Mouse (Mus musculus): ENCODE measurements around the gene Per2.

Gene Per2

DNA sequence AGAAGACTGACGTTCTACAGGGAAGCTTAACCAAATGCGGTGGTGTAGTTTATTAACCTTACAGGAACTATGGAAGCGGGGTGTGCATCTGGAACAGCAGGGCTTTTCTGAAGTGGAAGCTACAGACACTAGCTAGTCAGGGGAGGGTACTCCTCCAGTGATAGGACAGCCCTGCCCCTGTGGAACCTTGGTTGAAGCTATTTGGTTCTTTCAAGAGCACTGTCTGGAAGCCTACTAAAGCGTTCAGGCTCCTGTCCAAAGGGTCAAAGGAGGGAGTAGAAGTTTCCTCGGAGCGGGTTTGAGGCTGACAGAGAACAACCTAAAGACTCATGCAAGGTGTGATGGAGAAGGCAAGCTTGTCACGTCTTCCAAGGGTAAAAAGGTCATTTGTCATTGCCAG is 945 bp upstream of the Per2 start:
- no peak for DNase-seq (ENCODE audit: low spot score in 2 of 2)

DNA sequence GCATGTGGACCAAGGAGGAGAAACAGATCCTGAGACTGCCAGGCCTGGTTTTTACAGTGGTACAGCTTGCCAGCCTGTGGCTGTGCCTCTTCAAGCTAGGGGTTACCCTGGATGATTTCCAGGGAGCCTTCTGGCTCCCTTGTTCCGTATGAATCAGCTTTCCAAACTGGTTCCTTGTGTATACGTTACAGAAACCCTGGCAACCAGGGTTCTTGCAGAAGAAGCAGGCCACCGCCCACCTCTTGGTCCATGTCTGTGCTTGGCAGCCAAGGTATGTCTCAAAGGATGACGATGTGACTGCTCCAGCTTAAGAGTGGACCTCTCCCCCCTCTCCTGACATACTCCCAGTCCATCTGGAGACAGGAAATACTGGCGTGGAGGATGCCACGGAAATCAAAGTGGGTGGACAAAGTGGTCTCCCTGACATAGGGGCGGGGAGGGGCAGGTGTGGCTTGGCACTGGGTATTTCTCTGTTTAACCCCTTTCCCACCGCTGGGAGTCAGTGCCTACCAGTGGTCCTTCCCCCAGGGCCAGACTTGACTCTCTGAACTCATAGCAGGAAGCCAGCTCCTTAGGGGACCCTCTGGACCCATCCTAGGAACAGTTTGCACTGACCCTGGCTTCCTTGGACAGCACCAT is 782 bp downstream of the Per2 start:
- peak; percentile 55 to 71 for DNase-seq (ENCODE audit: low spot score in 2 of 2)

- DNase-seq (ENCODE audit: low spot score in 2 of 2): peak in 1 of 2 experiments; percentile 59
These were observed 1.4 kb downstream of the Per2 start for GRCm38 (mm10) chr1:91457698-91458097.

DNA sequence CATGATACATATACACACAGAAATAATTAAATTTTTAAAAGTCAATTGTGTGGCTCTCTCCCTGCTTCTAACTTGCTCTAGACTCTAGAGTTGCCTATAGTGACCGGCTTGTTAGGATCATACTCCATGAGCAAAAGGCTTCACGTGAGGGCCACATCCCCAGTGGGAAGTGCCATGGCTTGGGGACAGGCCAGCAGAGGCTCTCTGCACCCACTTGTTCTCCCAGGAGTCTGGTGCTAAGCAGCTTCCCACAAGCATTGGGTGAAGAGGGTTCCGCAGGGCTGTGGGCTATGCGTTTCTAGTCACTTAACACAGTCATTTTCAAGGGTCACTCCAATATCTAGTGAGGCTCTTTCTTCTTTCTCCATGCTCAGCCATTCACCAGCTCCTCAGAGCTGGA is 2.0 kb downstream of the Per2 start:
- no peak for DNase-seq (ENCODE audit: low spot score in 2 of 2)

GRCm38 (mm10) chr1:91456301-91456801 is 2.8 kb downstream of the Per2 start:
- DNase-seq (ENCODE audit: low spot score in 2 of 2): peak; percentile 70 to 87

- peak in 1 of 2 experiments; percentile 77 for DNase-seq (ENCODE audit: low spot score in 2 of 2)
These were observed 3.4 kb downstream of the Per2 start for GRCm38 (mm10) chr1:91455661-91456161.

DNA sequence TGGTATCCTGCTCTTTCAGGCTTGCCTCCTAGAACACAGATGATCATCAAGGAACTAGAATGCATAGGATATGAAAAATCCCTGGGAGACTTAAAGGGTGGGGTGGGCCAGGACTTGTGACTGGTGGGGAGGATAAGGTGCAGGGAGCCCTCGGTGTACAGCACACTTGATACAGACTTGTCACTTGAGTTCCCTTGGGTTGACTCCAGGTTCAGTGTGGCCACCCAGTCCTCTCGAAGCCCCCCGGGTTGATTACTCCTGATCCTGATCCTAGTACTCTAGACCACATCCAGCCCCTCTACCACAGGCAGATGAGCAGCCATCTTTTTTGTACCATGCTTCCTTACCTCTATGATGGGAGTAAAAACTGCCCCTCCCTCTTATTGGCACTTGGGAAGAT is 4.2 kb downstream of the Per2 start:
- no peak for DNase-seq (ENCODE audit: low spot score in 2 of 2)

- DNase-seq (ENCODE audit: low spot score in 2 of 2): no peak
These were observed 4.8 kb downstream of the Per2 start for GRCm38 (mm10) chr1:91454366-91454765.

DNA sequence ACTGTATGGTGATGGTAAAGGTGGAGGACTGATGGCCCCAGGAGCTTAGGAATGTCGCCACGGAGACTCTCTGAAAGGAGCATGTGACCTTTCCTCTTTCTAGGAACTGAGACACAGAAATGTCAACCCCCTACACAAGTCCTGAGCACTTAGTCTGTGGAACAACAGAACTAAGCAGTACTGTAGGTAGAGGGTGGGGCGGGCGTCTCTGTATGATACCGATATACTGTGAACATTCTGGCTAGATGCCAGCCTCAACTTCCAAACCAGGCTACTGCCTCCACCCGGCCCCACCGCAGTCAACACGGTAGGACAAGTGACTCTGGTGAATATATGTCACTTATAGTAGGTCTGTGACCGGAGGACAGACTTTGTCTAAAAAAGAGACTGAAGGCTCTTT is 5.2 kb downstream of the Per2 start:
- DNase-seq (ENCODE audit: low spot score in 2 of 2): no peak

DNA sequence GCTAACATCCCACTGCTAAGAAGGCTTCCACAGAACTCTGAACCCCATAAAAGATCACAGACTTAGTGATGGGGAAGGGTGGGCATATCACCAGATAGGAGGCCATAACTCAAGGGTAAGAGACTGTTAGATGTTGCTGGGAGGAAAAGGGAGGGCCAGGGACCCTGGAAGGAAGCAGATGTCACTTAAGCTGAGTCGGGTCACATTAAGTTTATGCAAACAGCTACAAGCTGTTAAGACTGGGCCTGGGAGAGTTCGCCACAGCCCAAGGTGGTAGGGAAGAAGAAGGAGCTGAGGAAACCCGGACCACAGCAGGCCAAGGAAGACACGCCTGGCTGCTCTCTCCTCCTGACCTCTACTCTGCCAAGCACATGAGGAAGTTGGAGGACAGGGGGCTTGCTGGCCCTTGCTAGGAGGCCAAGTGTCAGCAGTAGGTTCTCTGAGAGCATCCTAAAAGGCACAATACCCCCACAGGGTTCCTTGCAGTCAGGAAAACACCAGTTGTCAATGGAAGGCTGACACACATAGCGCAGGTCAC is 7.5 kb downstream of the Per2 start:
- DNase-seq (ENCODE audit: low spot score in 2 of 2): no peak

- no peak for DNase-seq (ENCODE audit: low spot score in 2 of 2)
These were observed 8.3 kb downstream of the Per2 start for GRCm38 (mm10) chr1:91450851-91451250.

- DNase-seq (ENCODE audit: low spot score in 2 of 2): no peak
These were observed 10.4 kb downstream of the Per2 start for GRCm38 (mm10) chr1:91448688-91449087.

GRCm38 (mm10) chr1:91446511-91446910 is 12.6 kb downstream of the Per2 start:
- DNase-seq (ENCODE audit: low spot score in 2 of 2): no peak

DNA sequence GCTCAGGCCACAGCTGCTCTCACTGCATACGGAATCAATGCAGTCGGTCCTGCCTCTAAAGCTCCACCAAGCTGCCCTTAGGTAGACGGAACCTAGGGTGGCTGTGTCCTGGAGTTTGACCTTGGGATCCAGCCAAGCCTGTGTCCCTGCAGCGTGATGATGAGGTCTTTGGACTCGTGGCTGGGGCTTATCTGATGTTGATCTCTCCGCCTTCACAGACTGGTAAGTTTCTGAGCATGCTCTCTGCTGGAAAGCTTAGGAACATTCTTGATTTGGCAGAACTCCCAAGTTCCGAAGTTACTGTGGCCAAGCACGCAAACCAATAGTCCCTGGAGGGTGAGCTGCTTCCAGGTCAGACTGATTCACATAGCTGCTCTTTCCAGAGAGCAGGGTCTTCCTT is 13.1 kb downstream of the Per2 start:
- peak; percentile 64 to 79 for DNase-seq (ENCODE audit: low spot score in 2 of 2)

- DNase-seq (ENCODE audit: low spot score in 2 of 2): no peak
These were observed 14.0 kb downstream of the Per2 start for GRCm38 (mm10) chr1:91444841-91445830.

GRCm38 (mm10) chr1:91442350-91442990 is 16.7 kb downstream of the Per2 start:
- no peak for DNase-seq (ENCODE audit: low spot score in 2 of 2)

- no peak for DNase-seq (ENCODE audit: low spot score in 2 of 2)
These were observed 17.3 kb downstream of the Per2 start for GRCm38 (mm10) chr1:91441855-91442254.

DNA sequence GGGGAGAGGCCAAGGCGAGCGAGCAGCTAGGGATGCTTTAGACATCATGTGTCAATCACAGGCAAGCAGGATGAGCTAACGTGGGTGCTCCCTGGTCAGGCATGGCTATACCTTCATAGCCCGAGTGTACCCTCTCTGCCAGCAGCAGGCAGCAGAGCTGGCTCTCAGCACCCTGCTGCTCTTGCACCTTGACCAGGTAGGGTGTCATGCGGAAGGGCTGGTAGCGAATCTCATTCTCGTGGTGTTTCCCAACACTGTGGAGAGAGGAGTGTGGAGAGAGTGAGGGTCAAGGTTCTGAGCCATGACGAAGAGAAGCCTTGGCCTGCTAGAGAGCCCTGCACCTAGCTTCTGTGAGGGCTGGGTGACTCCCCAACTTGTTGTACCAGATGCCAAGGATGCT is 19.3 kb downstream of the Per2 start:
- no peak for DNase-seq (ENCODE audit: low spot score in 2 of 2)

DNA sequence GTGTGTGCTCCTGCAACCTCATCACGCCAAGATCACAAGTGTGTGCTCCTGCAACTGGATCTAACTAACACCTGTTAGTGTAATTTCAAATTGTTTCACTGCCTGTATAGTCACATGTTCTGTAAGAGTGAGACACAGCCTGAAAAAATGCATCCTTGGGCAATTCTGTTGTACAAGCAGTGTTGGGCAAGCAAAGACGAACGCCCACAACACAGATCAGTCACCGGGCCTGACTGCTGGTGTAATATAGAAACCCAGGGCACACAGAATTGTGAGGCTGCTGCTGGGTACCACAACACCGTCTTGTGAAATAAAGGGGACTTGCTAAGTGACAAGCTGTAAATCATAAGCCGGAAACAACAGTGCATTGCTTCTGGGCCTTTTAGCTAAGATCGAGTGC is 21.6 kb downstream of the Per2 start:
- DNase-seq (ENCODE audit: low spot score in 2 of 2): no peak

DNA sequence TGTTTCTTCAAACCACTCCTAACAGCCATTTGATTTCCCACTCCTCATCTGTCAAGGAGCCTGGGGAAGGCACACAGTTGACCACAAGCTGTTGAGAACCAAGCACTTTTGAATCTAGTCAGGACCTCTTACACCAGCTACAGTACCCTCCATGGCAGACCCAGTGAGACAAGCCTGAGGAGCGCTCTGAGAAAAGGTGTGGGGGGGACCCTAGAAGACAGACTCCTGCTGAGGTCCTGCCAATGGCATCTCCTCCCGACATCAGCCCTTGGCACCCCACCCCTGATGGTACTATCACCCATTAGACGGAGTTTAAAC is 22.1 kb downstream of the Per2 start:
- DNase-seq (ENCODE audit: low spot score in 2 of 2): no peak

DNA sequence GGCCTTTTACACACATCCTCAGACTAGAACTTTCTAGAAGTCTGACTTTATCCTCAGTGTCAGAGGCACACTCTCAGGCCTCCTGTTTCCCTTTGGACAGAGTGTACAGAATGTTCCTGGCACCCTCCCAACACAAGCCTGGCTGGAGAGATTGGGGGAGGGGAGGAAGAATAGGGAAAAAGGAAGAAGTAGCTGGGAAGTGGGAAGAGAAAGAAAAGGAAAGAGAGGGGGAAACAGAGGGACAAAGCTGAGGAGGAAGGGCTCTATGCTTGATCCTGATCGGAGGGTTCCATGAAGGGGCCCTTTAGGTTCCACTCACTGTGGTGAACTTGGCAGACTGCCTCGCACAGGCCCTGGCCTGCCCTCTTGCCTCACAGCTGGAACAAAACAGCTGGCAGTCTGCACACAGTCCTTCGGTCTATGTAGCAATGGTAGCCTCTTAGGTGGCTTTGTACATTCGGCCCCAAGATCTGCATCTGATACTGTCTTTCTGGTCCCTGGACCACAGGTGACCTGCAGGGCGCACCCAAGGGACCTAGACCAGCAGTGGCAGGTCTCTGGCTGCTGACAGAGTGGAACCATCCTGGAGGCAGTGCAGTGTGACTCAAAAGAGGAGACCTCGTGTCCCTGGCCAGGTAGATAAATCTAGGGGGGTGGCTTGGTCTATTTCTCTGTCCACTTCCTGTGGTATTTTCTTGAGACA is 22.6 kb downstream of the Per2 start:
- peak; percentile 73 to 88 for DNase-seq (ENCODE audit: low spot score in 2 of 2)
